ENCODE assay signal across 9 mouse cellular contexts in genomic region chr12:80083133-80083821, GRCm38 (mm10). TPM values are rescaled to one million over a fixed set of nuclear protein-coding genes. Genes with fewer than 3 reads are reported as not detected.
DNase-seq lines count a peak whose midpoint lies in the region; ATAC-seq lines count a peak whose summit lies in the region.
"Had no signal": no experiment of that assay in that cellular context is flagged by ENCODE, and none has a peak within 500 bp of the region (broad histone marks: within the 10 kb centered on the region; RNA-seq: fewer than 3 reads in every experiment).

No protein-coding gene starts in this region.

- no peaks in the 10 kb centered on the region for H3K9me3 ChIP-seq in hindbrain, embryonic 14.5 days (ENCODE audit: control insufficient read depth, low read length)
- no peaks in the 10 kb centered on the region for H3K9me3 ChIP-seq in hindbrain, embryonic 12.5 days (replicated peaks)
- no peaks in the 10 kb centered on the region for H3K9me3 ChIP-seq in liver, embryonic 13.5 days (replicated peaks)
- H3K9me3 ChIP-seq in midbrain, embryonic 11.5 days (ENCODE audit: control insufficient read depth, low read length) = no peaks in the 10 kb centered on the region

- no peaks in the 10 kb centered on the region for H3K36me3 ChIP-seq in hindbrain, embryonic 14.5 days (replicated peaks; ENCODE audit: control insufficient read depth, insufficient read depth)
- no peaks in the 10 kb centered on the region for H3K36me3 ChIP-seq in hindbrain, embryonic 12.5 days
- no peaks in the 10 kb centered on the region for H3K36me3 ChIP-seq in liver, embryonic 13.5 days
- H3K36me3 ChIP-seq in midbrain, embryonic 11.5 days (ENCODE audit: control insufficient read depth, insufficient read depth, low read length) = no peaks in the 10 kb centered on the region

- H3K4me3 ChIP-seq in hindbrain, embryonic 14.5 days (replicated peaks; ENCODE audit: low read length) = no peak overlapping the region
- H3K4me3 ChIP-seq in hindbrain, embryonic 12.5 days = no peak overlapping the region
- no peak overlapping the region for H3K4me3 ChIP-seq in liver, embryonic 13.5 days (replicated peaks)
- H3K4me3 ChIP-seq in midbrain, embryonic 11.5 days (ENCODE audit: low read depth, low read length) = no peak overlapping the region

- no peak overlapping the region for H3K9ac ChIP-seq in hindbrain, embryonic 14.5 days
- no peak overlapping the region for H3K9ac ChIP-seq in hindbrain, embryonic 12.5 days
- H3K9ac ChIP-seq in liver, embryonic 13.5 days = peak overlapping the region; percentile 64
- H3K9ac ChIP-seq in midbrain, embryonic 11.5 days (ENCODE audit: low read length) = no peak overlapping the region

- no peak for DNase-seq in hindbrain, embryonic 14.5 days (ENCODE audit: low spot score)
- peak; percentile 60 for DNase-seq in MEL-GATA-1-ER (ENCODE audit: extremely low read depth, low read depth)
- DNase-seq in liver, embryonic 13.5 days = no peak
- DNase-seq in adrenal gland, postnatal 10 days = no peak
- no peak for DNase-seq in midbrain, embryonic 11.5 days (ENCODE audit: low spot score, missing footprints)
- no peak for DNase-seq in adrenal gland, adult 18-20 months (ENCODE audit: low spot score in 2 of 2)
- DNase-seq: layer of hippocampus, postnatal 36 days had no signal

- no peak for ATAC-seq in hindbrain, embryonic 14.5 days (ENCODE audit: low FRiP score)
- ATAC-seq in hindbrain, embryonic 12.5 days (ENCODE audit: low FRiP score) = no peak
- ATAC-seq in erythroblast, adult 5-6 weeks (replicated peaks; ENCODE audit: low FRiP score, poor library complexity, severe bottlenecking) = peak; percentile 23
- 0 out of 2 replicates have a peak, but pooled peaks have one; percentile 5 for ATAC-seq in liver, embryonic 13.5 days (ENCODE audit: low read depth)
- no peak for ATAC-seq in midbrain, embryonic 11.5 days (ENCODE audit: low FRiP score)

- H3K27me3 ChIP-seq in hindbrain, embryonic 14.5 days (ENCODE audit: control insufficient read depth, insufficient read depth, low read length) = no peaks in the 10 kb centered on the region
- H3K27me3 ChIP-seq in hindbrain, embryonic 12.5 days = no peaks in the 10 kb centered on the region
- no peaks in the 10 kb centered on the region for H3K27me3 ChIP-seq in liver, embryonic 13.5 days
- no peaks in the 10 kb centered on the region for H3K27me3 ChIP-seq in midbrain, embryonic 11.5 days (ENCODE audit: control insufficient read depth, insufficient read depth, low read length)

- H3K4me1 ChIP-seq in hindbrain, embryonic 14.5 days (replicated peaks; ENCODE audit: control insufficient read depth, insufficient read depth, low read length) = no peaks in the 10 kb centered on the region
- H3K4me1 ChIP-seq in hindbrain, embryonic 12.5 days = peaks cover 13% of the 10 kb centered on the region; the same call in 1 of the 2 replicates
- peaks cover 76% of the 10 kb centered on the region for H3K4me1 ChIP-seq in liver, embryonic 13.5 days (replicated peaks)
- H3K4me1 ChIP-seq in midbrain, embryonic 11.5 days (ENCODE audit: control insufficient read depth, insufficient read depth, low read length) = peaks cover 9% of the 10 kb centered on the region

- no peak overlapping the region for H3K4me2 ChIP-seq in hindbrain, embryonic 14.5 days (replicated peaks)
- H3K4me2 ChIP-seq in hindbrain, embryonic 12.5 days (replicated peaks) = no peak overlapping the region
- H3K4me2 ChIP-seq in liver, embryonic 13.5 days = peak overlapping the region; percentile 49
- H3K4me2 ChIP-seq in midbrain, embryonic 11.5 days = no peak overlapping the region

- WGBS in hindbrain, embryonic 14.5 days = 76% methylated on average over 7 of the region's 7 CpGs
- WGBS in hindbrain, embryonic 12.5 days = 75% methylated on average over 7 of the region's 7 CpGs
- 23% methylated on average over 7 of the region's 7 CpGs for WGBS in liver, embryonic 13.5 days (ENCODE audit: insufficient replicate concordance)
- WGBS in midbrain, embryonic 11.5 days = 76% methylated on average over 7 of the region's 7 CpGs

- H3K27ac ChIP-seq in hindbrain, embryonic 14.5 days = 0 out of 2 replicates have a peak overlapping the region, but pooled peaks have one; percentile 21
- H3K27ac ChIP-seq in hindbrain, embryonic 12.5 days = no peak overlapping the region
- H3K27ac ChIP-seq in liver, embryonic 13.5 days = peak overlapping the region; percentile 93
- H3K27ac ChIP-seq in midbrain, embryonic 11.5 days (ENCODE audit: low read depth, low read length) = no peak overlapping the region

RNA-seq across cellular contexts. Expression of gene Zfp36l1, which starts 29.5 kb away (rescaled TPM):
- polyA plus RNA-seq in hindbrain, embryonic 14.5 days (2014; fragmentation: Nextera tagmentation; extraction: Ambion mirVana) = 47.7 and 48.8 TPM in 2 replicates
- 87.2 and 92.3 TPM in 2 replicates for polyA plus RNA-seq in hindbrain, embryonic 12.5 days (2016; fragmentation: Nextera tagmentation; extraction: Ambion mirVana)
- 8.8 and 12.7 TPM in 2 replicates for total RNA-seq in erythroblast, adult 5-6 weeks (2015; ENCODE audit: low replicate concordance)
- total RNA-seq in erythroblast, adult 5-6 weeks (2017; ENCODE audit: low replicate concordance) = 4.0 and 4.3 TPM in 2 replicates
- 18.3 and 20.7 TPM in 2 replicates for polyA plus RNA-seq in liver, embryonic 13.5 days (2015; fragmentation: Nextera tagmentation; extraction: Ambion mirVana)
- total RNA-seq in adrenal gland, postnatal 10 days (2021) = 100 to 1,000 TPM; 190 to 228 TPM
- 149 and 165 TPM in 2 replicates for polyA plus RNA-seq in midbrain, embryonic 11.5 days (2014; fragmentation: Nextera tagmentation; extraction: Ambion mirVana)
- 100 to 1,000 TPM; 172 to 225 TPM for total RNA-seq in adrenal gland, adult 18-20 months (2021)

Comparison
In these comparisons a context has a peak if more than half of its experiments do, and no peak if none do; other contexts are left out.
1. H3K27ac ChIP-seq: peak in hindbrain, embryonic 14.5 days (single experiment) and liver, embryonic 13.5 days (single experiment); none in hindbrain, embryonic 12.5 days (single experiment) and midbrain, embryonic 11.5 days (single experiment).
2. ATAC-seq: peak in erythroblast, adult 5-6 weeks (single experiment) and liver, embryonic 13.5 days (single experiment); none in hindbrain, embryonic 14.5 days (single experiment), hindbrain, embryonic 12.5 days (single experiment) and midbrain, embryonic 11.5 days (single experiment).